Mouse (Mus musculus) lung, postnatal 10 days (tissue): ENCODE measurements at regions not wholly inside any gene's neighbourhood (a gene's known extent, or its start where the extent isn't known, plus 50 kb on each side); places are given as distances from the start of the nearest gene placed in this dataset.
"Not testable (repeated sequence)": the region's sequence is repeated elsewhere in the genome, so short reads cannot be mapped to it uniquely, and the experiment has no call there.

Source experiments
- DNase-seq: peaks from one replicate; pipeline ENCODE4 v3.0.0; 2021

- no peak for DNase-seq
Measured at GRCm38 (mm10) chr12:65325347-65325746, 100.0 kb downstream of the Wdr20rt start.

- DNase-seq: no peak
Measured at GRCm38 (mm10) chr12:65328532-65328931, 103.2 kb downstream of the Wdr20rt start.

- DNase-seq: no peak
Measured at GRCm38 (mm10) chr12:65329678-65330077, 104.4 kb downstream of the Wdr20rt start.

- no peak for DNase-seq
Measured at GRCm38 (mm10) chr12:65340009-65340408, 114.7 kb downstream of the Wdr20rt start.

- no peak for DNase-seq
Measured at GRCm38 (mm10) chr12:65347251-65347650, 121.9 kb downstream of the Wdr20rt start.

- no peak for DNase-seq
Measured at GRCm38 (mm10) chr12:65349535-65349934, 124.2 kb downstream of the Wdr20rt start.

- DNase-seq: no peak
Measured at GRCm38 (mm10) chr12:65364179-65364578, 138.9 kb downstream of the Wdr20rt start.

- no peak for DNase-seq
Measured at GRCm38 (mm10) chr12:65367334-65367733, 142.0 kb downstream of the Wdr20rt start.

GRCm38 (mm10) chr12:65367866-65368419 lies 142.6 kb downstream of the Wdr20rt start:
- DNase-seq: no peak

- no peak for DNase-seq
Measured at GRCm38 (mm10) chr12:65371650-65372049, 146.3 kb downstream of the Wdr20rt start.

- DNase-seq: no peak
Measured at GRCm38 (mm10) chr12:65379321-65379720, 154.0 kb downstream of the Wdr20rt start.

GRCm38 (mm10) chr12:65382118-65382791 lies 156.9 kb downstream of the Wdr20rt start:
- no peak for DNase-seq

GRCm38 (mm10) chr12:65382796-65383195 lies 157.5 kb downstream of the Wdr20rt start:
- DNase-seq: not testable (repeated sequence)

GRCm38 (mm10) chr12:65386005-65386645 lies 160.8 kb downstream of the Wdr20rt start:
- no peak for DNase-seq

GRCm38 (mm10) chr12:65387042-65387441 lies 161.7 kb downstream of the Wdr20rt start:
- no peak for DNase-seq

- no peak for DNase-seq
Measured at GRCm38 (mm10) chr12:65389512-65389911, 164.2 kb downstream of the Wdr20rt start.

- DNase-seq: no peak
Measured at GRCm38 (mm10) chr12:65390330-65390729, 165.0 kb downstream of the Wdr20rt start.

- peak; percentile 4 for DNase-seq
Measured at GRCm38 (mm10) chr12:65401728-65402419, 176.6 kb downstream of the Wdr20rt start.

GRCm38 (mm10) chr12:65403124-65403523 lies 177.8 kb downstream of the Wdr20rt start:
- no peak for DNase-seq

GRCm38 (mm10) chr12:65413034-65413700 lies 187.8 kb downstream of the Wdr20rt start:
- no peak for DNase-seq

GRCm38 (mm10) chr12:65414393-65414792 lies 189.1 kb downstream of the Wdr20rt start:
- DNase-seq: no peak

- DNase-seq: no peak
Measured at GRCm38 (mm10) chr12:65416909-65417308, 191.6 kb downstream of the Wdr20rt start.

- DNase-seq: no peak
Measured at GRCm38 (mm10) chr12:65420127-65420526, 194.8 kb downstream of the Wdr20rt start.
